Mouse (Mus musculus) neural tube, embryonic 14.5 days (tissue): ENCODE measurements around the gene Tex9. TPM values are rescaled to one million over a fixed set of nuclear protein-coding genes. Genes with fewer than 3 reads are reported as not detected.

ENCODE experiments used
- microRNA-seq: library from miRNA; unstranded; fragments of <30 nt; microRNA quantifications from one replicate; pipeline ENCODE4, GENCODE M21; 2016
- polyA plus RNA-seq: library from polyadenylated mRNA; unstranded; fragments of >200 nt; fragmentation: Nextera tagmentation; extraction: Ambion mirVana; gene quantifications from 2 replicates; pipeline ENCODE4 v1.2.1, GENCODE M21; 2014

Gene Tex9
- polyA plus RNA-seq, 1 experiment from 2014 or later: 32.2 TPM

Small RNAs within 50 kb of the gene (microRNA-seq; reads per million reads assigned to microRNA genes)
- not detected for gene Gm28010

Other genes with a start within 250 kb of the Tex9 start
- 60.1 and 62.3 TPM in 2 replicates for gene Zfp280d, start 217.4 kb downstream of the Tex9 start, polyA plus RNA-seq
- gene Mns1, start 54.2 kb downstream of the Tex9 start, polyA plus RNA-seq: 3.7 and 5.7 TPM in 2 replicates
- 27.5 and 29.9 TPM in 2 replicates for gene Rfx7, start 40.0 kb upstream of the Tex9 start, polyA plus RNA-seq
- 439 and 545 TPM in 2 replicates for gene Nedd4, start 170.1 kb upstream of the Tex9 start, polyA plus RNA-seq